Mouse (Mus musculus): ENCODE results near the gene Defb23.
A peak's percentile ranks its signal among the peaks of the same experiment; 100 is the strongest.

DNA sequence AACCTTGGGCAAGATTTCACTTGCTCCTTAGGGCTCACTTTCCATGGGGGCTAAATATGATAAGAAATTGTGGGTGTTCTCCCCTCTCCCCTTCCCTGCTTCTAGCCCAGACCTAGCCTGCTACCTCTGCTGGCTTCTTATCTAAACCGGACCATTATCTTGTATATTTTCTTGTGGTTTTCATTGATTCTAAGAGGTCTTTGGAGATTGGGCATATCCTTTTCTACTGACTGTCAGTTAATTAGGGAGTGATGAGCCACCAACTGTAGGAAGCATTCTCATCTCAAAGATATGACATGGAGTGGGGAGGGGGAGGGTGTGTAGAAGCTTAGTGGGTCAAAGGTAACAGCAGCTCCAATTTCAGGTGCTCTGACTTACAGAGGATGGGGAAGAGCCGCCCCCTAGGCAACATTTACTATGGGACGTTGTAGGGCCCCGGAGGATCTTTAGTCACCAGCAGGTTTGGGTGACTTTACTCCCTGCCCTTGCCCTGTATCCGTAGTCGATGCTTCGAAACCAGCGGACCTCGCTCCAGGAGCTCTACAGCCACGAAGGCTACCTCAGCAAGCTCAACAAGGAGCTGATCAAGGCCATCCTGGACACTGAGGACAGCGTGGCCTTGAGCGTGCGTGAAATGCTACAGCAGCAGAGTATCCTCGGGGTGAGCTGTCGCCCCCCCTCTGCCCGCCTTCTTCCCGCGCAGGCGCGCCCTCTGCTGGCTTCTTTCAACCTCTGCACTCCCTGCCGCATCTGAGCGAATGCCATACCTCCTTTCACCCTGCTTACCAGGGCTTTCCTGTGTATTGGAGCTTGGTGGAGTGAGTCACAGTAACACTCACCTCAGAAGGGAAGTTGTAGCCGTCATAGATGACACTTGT lies 27.2 kb downstream of the Defb23 start:
- TF ChIP-seq POLR2A (IDR thresholded peaks at IDR 0.05; ENCODE audit: borderline replicate concordance, extremely low read depth, insufficient read depth, insufficient read length, poor library complexity, severe bottlenecking), result no peak
- peak; percentile 95 for TF ChIP-seq CTCF (IDR thresholded peaks at IDR 0.05; ENCODE audit: borderline replicate concordance, extremely low read depth, insufficient read depth, insufficient read length)
